Mouse (Mus musculus) lung, embryonic 14.5 days (tissue): ENCODE results near the gene Ahcyl2. TPM values are rescaled to one million over a fixed set of nuclear protein-coding genes. Genes with fewer than 3 reads are reported as not detected.
A peak's percentile ranks its signal among the peaks of the same experiment; 100 is the strongest.

Experiments
- ATAC-seq: fragments of 200-750 bp; cut with Nextera tagmentation; 2 replicates; pipeline ENCODE4 v1.8.0; 2017; ENCODE audit warnings: mild to moderate bottlenecking, moderate TSS enrichment, moderate library complexity; ENCODE audit not compliant: insufficient read depth
- DNase-seq: peaks from one replicate; pipeline ENCODE4 v3.0.0-alpha.2; 2015
- H3K27ac ChIP-seq: fragments of 300-500 bp; sonication (generic); 2 replicates; pipeline ENCODE4 v1.5.1; 2014; ENCODE audit warnings: low read depth, mild to moderate bottlenecking, moderate library complexity
- H3K27me3 ChIP-seq: fragments of 300-500 bp; sonication (generic); 2 replicates; pipeline ENCODE4 v1.6.1; 2014; ENCODE audit warnings: low read length, control low read depth; ENCODE audit not compliant: insufficient read depth
- H3K36me3 ChIP-seq: fragments of 300-500 bp; sonication (generic); 2 replicates; pipeline ENCODE4 v1.6.1; 2014; ENCODE audit warnings: control low read depth; ENCODE audit not compliant: insufficient read depth
- H3K4me1 ChIP-seq: fragments of 300-500 bp; sonication (generic); 2 replicates; pipeline ENCODE4 v1.6.1; 2014; ENCODE audit warnings: antibody characterized with exemption, control low read depth; ENCODE audit not compliant: insufficient read depth
- H3K4me2 ChIP-seq: fragments of 300-500 bp; sonication (generic); 2 replicates; pipeline ENCODE4 v1.6.1; 2014; ENCODE audit warnings: mild to moderate bottlenecking
- H3K4me3 ChIP-seq: fragments of 300-500 bp; sonication (generic); 2 replicates; pipeline ENCODE4 v1.5.1; 2014; ENCODE audit warnings: low read depth, low read length
- H3K9ac ChIP-seq: fragments of 300-500 bp; sonication (generic); 2 replicates; pipeline ENCODE4 v1.6.1; 2014
- H3K9me3 ChIP-seq: fragments of 300-500 bp; sonication (generic); 2 replicates; pipeline ENCODE4 v1.6.1; 2016; ENCODE audit warnings: low read depth, low read length, control low read depth
- CTCF ChIP-seq: IDR thresholded peaks from 2 replicates; pipeline ENCODE4 v1.5.1; 2016; ENCODE audit warnings: antibody characterized with exemption, low read depth
- WGBS: fragments of 180-500 bp; shearing (Covaris S2); extraction: QIAGEN DNeasy Blood & Tissue Kit; methylation state at CpG from one replicate; pipeline ENCODE4 v1.1.7; 2014; 5-methylcytosine and 5-hydroxymethylcytosine counted together
- polyA plus RNA-seq: library from polyadenylated mRNA; unstranded; fragments of >200 nt; fragmentation: Nextera tagmentation; extraction: Ambion mirVana; gene quantifications from 2 replicates; pipeline ENCODE4 v1.2.1, GENCODE M21; 2014

Ahcyl2 gene
- polyA plus RNA-seq, 1 experiment from 2014 or later, result 12.4 TPM

DNA sequence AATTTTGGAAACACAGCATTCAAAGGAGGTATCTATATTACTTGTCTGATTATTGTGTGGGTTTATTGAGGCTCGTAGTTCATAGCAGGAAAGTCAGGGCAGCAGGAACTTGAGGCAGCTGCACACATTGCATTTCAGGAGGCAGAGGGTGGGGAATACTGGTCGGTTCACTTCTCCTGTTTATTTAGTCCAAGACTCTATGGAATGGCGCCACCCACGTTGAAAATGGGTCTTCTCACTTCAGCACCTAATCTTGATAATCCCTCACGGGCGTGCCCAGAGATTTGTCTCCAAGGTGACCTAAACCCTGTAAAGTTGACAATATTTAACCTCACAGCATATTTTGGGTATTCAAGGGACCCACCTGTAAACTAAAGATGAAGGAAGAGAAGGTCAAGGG is 180.0 kb downstream of the Ahcyl2 start:
- Histone ChIP-seq H3K4me2 (no peak overlapping the region), H3K27me3 (no peaks in the 10 kb centered on the region), H3K4me3 (no peak overlapping the region), H3K27ac (no peak overlapping the region), H3K4me1 (no peaks in the 10 kb centered on the region), H3K9me3 (no peaks in the 10 kb centered on the region), H3K9ac (no peak overlapping the region), H3K36me3 (no peaks in the 10 kb centered on the region)
- WGBS, result 46% methylated on average over 6 of the region's 6 CpGs
- ATAC-seq (no peak), DNase-seq (peak; percentile 18)
- TF ChIP-seq CTCF, result no peak

DNA sequence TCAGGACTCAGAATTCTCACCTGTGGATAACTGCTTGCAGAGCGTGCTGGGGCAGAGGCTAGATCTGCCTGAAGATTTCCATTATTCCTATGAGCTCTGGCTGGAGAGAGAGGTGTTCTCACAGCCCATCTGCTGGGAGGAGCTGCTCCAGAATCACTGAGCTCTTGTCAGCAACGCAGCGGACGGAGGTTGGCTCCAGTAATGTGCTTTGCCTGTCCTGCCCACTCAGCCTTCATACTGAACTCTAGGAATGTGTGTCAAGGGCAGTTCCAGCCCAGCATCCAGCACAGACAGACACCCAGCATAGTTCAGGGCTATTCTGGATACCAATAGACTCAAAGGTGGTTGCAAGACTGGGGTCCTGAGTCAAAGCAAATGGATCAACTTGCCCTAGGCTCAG is 188.9 kb downstream of the Ahcyl2 start:
- no peaks in the 10 kb centered on the region for H3K27me3 ChIP-seq
- no peak for TF ChIP-seq CTCF

DNA sequence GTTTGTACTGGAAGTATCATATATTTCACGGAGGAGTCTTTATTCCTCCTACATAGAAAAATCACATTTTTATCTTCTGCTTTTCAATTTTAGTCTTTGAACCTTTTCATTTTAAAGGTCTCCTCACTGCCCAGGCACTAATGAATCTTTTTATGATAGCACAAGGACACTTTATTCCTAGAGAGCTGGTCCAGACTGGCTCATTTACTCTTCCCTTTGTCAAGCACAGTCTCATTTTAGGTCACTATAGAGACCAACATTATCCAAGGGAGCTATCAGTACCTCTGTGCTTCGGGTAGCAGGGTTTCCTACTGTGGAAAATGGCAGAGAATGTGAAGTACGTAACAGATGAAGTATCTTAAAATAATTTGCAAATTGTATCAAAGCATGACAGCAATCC is 190.9 kb downstream of the Ahcyl2 start:
- H3K9me3 ChIP-seq, result no peaks in the 10 kb centered on the region
- no peaks in the 10 kb centered on the region for H3K4me1 ChIP-seq
- H3K9ac ChIP-seq, result no peak overlapping the region
- DNase-seq, result no peak
- no peak overlapping the region for H3K4me3 ChIP-seq
- no peaks in the 10 kb centered on the region for H3K36me3 ChIP-seq
- 75% methylated on average over 3 of the region's 3 CpGs for WGBS
- H3K27me3 ChIP-seq, result no peaks in the 10 kb centered on the region
- no peak overlapping the region for H3K27ac ChIP-seq
- H3K4me2 ChIP-seq, result no peak overlapping the region
- no peak for ATAC-seq
- TF ChIP-seq CTCF, result no peak

More for the DNA sequence above, 188.9 kb downstream of the Ahcyl2 start:
- Histone ChIP-seq H3K4me1 (no peaks in the 10 kb centered on the region), H3K27ac (no peak overlapping the region), H3K4me2 (no peak overlapping the region), H3K9me3 (no peaks in the 10 kb centered on the region), H3K36me3 (no peaks in the 10 kb centered on the region), H3K4me3 (no peak overlapping the region), H3K9ac (no peak overlapping the region)
- 79% methylated on average over 4 of the region's 4 CpGs for WGBS
- DNase-seq, result no peak
- ATAC-seq, result no peak

DNA sequence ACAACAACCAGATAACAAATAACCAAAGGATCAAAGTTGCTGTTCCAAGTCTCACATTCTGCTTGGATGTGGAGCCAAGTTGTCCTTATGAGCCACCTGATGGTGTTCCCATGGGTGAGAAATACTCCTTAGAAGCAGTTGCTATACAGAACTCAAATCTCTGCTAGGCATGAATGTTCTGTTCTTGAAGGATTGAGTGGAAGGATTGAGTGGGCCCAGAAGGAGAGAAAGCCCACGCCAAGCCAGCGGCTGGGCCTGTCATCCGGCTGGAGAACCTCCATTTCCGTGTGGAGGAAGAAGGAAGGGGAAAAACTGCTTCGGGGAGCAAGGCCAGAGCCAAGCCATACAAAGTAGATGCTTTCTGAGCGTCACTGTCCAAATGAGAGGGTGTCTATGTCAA is 193.3 kb downstream of the Ahcyl2 start:
- Histone ChIP-seq H3K9me3 (no peaks in the 10 kb centered on the region), H3K27me3 (no peaks in the 10 kb centered on the region), H3K36me3 (no peaks in the 10 kb centered on the region), H3K4me2 (no peak overlapping the region), H3K9ac (no peak overlapping the region), H3K4me3 (no peak overlapping the region), H3K4me1 (no peaks in the 10 kb centered on the region), H3K27ac (no peak overlapping the region)
- no peak for DNase-seq
- no peak for TF ChIP-seq CTCF
- WGBS, result 84% methylated on average over 6 of the region's 6 CpGs
- no peak for ATAC-seq

Other genes starting within 250 kb of the Ahcyl2 start
- gene Irf5, start 241.4 kb upstream of the Ahcyl2 start, polyA plus RNA-seq, result 3.7 and 4.2 TPM in 2 replicates
- 96.1 and 99.3 TPM in 2 replicates for gene Tnpo3, start 158.1 kb upstream of the Ahcyl2 start, polyA plus RNA-seq
- gene Tspan33, start 73.8 kb upstream of the Ahcyl2 start, polyA plus RNA-seq, result 2.0 and 2.1 TPM in 2 replicates
- 60.9 and 69.1 TPM in 2 replicates for gene Smo, start 32.5 kb upstream of the Ahcyl2 start, polyA plus RNA-seq
- 0.33 and 0.84 TPM in 2 replicates for gene Strip2, start 149.0 kb downstream of the Ahcyl2 start, polyA plus RNA-seq